Mouse (Mus musculus): ENCODE results near the gene Rgs7bp.

DNA sequence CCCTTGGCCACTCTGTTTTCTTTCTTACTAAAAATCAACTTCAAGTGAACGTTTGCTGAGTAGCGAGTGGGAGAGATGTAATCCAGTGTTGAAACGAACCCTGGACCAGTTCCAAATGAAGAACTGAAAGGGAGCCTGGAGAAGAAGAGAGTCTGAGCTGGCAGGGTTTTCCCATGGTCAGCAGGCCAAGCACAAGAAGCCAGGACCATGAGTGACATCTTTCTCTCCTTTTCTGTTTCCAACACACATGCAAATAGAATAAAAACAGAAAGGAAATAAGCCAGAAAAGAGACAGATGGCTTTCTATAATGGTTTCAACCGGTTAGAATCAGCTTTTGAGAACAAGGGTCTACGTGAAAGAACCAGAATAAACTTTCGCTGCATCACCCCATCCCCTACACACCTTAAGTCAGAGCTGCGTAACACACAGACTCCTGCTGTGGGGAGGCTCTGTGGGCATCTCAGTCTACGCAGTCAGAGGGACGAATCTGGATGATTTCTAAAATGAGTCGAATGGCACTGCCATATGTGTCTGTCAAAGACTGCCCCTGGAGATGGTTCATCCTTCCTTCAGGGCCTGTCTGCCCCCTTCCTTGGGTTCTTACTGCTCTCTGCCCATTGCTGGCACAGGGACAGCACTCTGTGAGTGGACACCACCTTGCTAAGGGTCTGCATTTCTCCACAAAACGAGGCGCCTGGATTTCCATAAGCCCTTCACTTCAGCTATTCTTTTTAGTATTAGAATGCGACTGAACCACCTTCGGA lies 93.6 kb downstream of the Rgs7bp start:
- TF ChIP-seq POLR2A (IDR thresholded peaks at IDR 0.05; ENCODE audit: low read depth, low read length) (no peak), CTCF (IDR thresholded peaks at IDR 0.05; ENCODE audit: borderline replicate concordance, insufficient read depth, low read length) (no peak)

Measured in embryonic fibroblast, embryonic 13.5 days (primary cell).